In the genomic region with DNA sequence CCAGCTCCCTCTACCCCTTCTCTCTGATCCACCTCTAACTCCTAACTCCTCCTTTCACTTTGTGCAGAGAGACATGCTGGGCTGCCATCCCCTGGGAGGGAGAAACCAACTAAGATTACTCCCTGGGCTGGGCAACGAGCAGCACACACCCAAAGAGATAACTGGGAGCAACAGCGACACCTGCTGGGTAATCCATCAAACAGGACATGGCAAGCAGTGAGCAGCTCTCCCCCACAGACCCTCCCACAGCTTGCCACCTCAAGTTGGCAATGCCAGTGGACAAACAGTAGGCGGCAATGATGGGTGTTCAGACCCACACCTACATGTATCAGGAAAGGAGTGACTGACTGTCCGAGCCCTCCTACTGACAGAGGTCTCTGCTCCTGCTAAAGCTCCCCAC, we compare ENCODE assay signal across 9 mouse cellular contexts. TPM values are rescaled to one million over a fixed set of nuclear protein-coding genes. Genes with fewer than 3 reads are reported as not detected.
DNase-seq lines count a peak whose midpoint lies in the region; ATAC-seq lines count a peak whose summit lies in the region.
"Had no signal": no experiment of that assay in that cellular context is flagged by ENCODE, and none has a peak within 500 bp of the region (broad histone marks: within the 10 kb centered on the region; RNA-seq: fewer than 3 reads in every experiment).

No protein-coding gene starts in this region.

- H3K36me3 ChIP-seq in forebrain, embryonic 10.5 days (replicated peaks), result no peaks in the 10 kb centered on the region
- no peaks in the 10 kb centered on the region for H3K36me3 ChIP-seq in forebrain, embryonic 16.5 days (ENCODE audit: control insufficient read depth, insufficient read depth)
- no peaks in the 10 kb centered on the region for H3K36me3 ChIP-seq in midbrain, embryonic 11.5 days (ENCODE audit: control insufficient read depth, insufficient read depth, low read length)
- no peaks in the 10 kb centered on the region for H3K36me3 ChIP-seq in midbrain, embryonic 15.5 days (replicated peaks)
- H3K36me3 ChIP-seq: stomach, embryonic 15.5 days had no signal

- H3K27me3 ChIP-seq in forebrain, embryonic 10.5 days (ENCODE audit: poor library complexity, severe bottlenecking), result peaks cover 19% of the 10 kb centered on the region
- H3K27me3 ChIP-seq in forebrain, embryonic 16.5 days (replicated peaks; ENCODE audit: control insufficient read depth, insufficient read depth, low read length), result no peaks in the 10 kb centered on the region
- no peaks in the 10 kb centered on the region for H3K27me3 ChIP-seq in midbrain, embryonic 11.5 days (ENCODE audit: control insufficient read depth, insufficient read depth, low read length)
- peaks cover 9% of the 10 kb centered on the region for H3K27me3 ChIP-seq in midbrain, embryonic 15.5 days (replicated peaks)

- no peak overlapping the region for H3K27ac ChIP-seq in forebrain, embryonic 10.5 days
- no peak overlapping the region for H3K27ac ChIP-seq in forebrain, embryonic 16.5 days (ENCODE audit: low read length)
- no peak overlapping the region for H3K27ac ChIP-seq in midbrain, embryonic 11.5 days (ENCODE audit: low read depth, low read length)
- no peak overlapping the region for H3K27ac ChIP-seq in midbrain, embryonic 15.5 days
- H3K27ac ChIP-seq: stomach, embryonic 15.5 days had no signal

- no peak for ATAC-seq in forebrain, embryonic 16.5 days
- peak; percentile 51; the same call in 1 of the 2 replicates for ATAC-seq in midbrain, embryonic 11.5 days (ENCODE audit: low FRiP score)
- ATAC-seq in midbrain, embryonic 15.5 days (replicated peaks), result no peak

- H3K4me2 ChIP-seq in forebrain, embryonic 16.5 days (ENCODE audit: low read length), result no peak overlapping the region
- H3K4me2 ChIP-seq in midbrain, embryonic 11.5 days, result no peak overlapping the region
- H3K4me2 ChIP-seq in midbrain, embryonic 15.5 days, result no peak overlapping the region
- H3K4me2 ChIP-seq: stomach, embryonic 15.5 days had no signal

- peak; percentile 69 for DNase-seq in forebrain, embryonic 10.5 days (ENCODE audit: extremely low spot score, low spot score)
- DNase-seq in midbrain, embryonic 11.5 days (ENCODE audit: low spot score, missing footprints), result peak; percentile 93
- peak; percentile 44 for DNase-seq in c-Kit-positive CD71-negative TER-119-negative erythroid progenitor cells, embryonic 14.5 days (ENCODE audit: low read depth)
- DNase-seq in frontal cortex, postnatal 36 days (ENCODE audit: low spot score in 2 of 2), result peak; percentile 40 to 41
- DNase-seq in lung, postnatal 14 days, result peak; percentile 57
- DNase-seq in thymus, postnatal 25 days, result peak; percentile 39

- 17% methylated on average over 4 of the region's 4 CpGs for WGBS in forebrain, embryonic 10.5 days
- WGBS in forebrain, embryonic 16.5 days, result 21% methylated on average over 4 of the region's 4 CpGs
- 21% methylated on average over 4 of the region's 4 CpGs for WGBS in midbrain, embryonic 11.5 days
- 11% methylated on average over 4 of the region's 4 CpGs for WGBS in midbrain, embryonic 15.5 days

- no peak overlapping the region for H3K9ac ChIP-seq in forebrain, embryonic 16.5 days (replicated peaks; ENCODE audit: low read depth, low read length)
- H3K9ac ChIP-seq in midbrain, embryonic 11.5 days (ENCODE audit: low read length), result no peak overlapping the region
- H3K9ac ChIP-seq in midbrain, embryonic 15.5 days, result no peak overlapping the region
- H3K9ac ChIP-seq: stomach, embryonic 15.5 days had no signal

- peaks cover 30% of the 10 kb centered on the region for H3K4me1 ChIP-seq in forebrain, embryonic 10.5 days
- H3K4me1 ChIP-seq in forebrain, embryonic 16.5 days (replicated peaks; ENCODE audit: control insufficient read depth, insufficient read depth, low read length), result peaks cover under 1% of the 10 kb centered on the region; the same call in 1 of the 2 replicates
- peaks cover 10% of the 10 kb centered on the region; the same call in 1 of the 2 replicates for H3K4me1 ChIP-seq in midbrain, embryonic 11.5 days (ENCODE audit: control insufficient read depth, insufficient read depth, low read length)
- H3K4me1 ChIP-seq in midbrain, embryonic 15.5 days, result peaks cover 9% of the 10 kb centered on the region

- no peak overlapping the region for H3K4me3 ChIP-seq in forebrain, embryonic 10.5 days
- no peak overlapping the region for H3K4me3 ChIP-seq in forebrain, embryonic 16.5 days (replicated peaks; ENCODE audit: low read length)
- no peak overlapping the region for H3K4me3 ChIP-seq in midbrain, embryonic 11.5 days (ENCODE audit: low read depth, low read length)
- H3K4me3 ChIP-seq in midbrain, embryonic 15.5 days, result no peak overlapping the region
- H3K4me3 ChIP-seq: stomach, embryonic 15.5 days had no signal

- no peaks in the 10 kb centered on the region for H3K9me3 ChIP-seq in forebrain, embryonic 10.5 days
- H3K9me3 ChIP-seq in forebrain, embryonic 16.5 days (ENCODE audit: control insufficient read depth, low read length), result no peaks in the 10 kb centered on the region
- H3K9me3 ChIP-seq in midbrain, embryonic 11.5 days (ENCODE audit: control insufficient read depth, low read length), result no peaks in the 10 kb centered on the region
- H3K9me3 ChIP-seq in midbrain, embryonic 15.5 days, result no peaks in the 10 kb centered on the region
- H3K9me3 ChIP-seq: stomach, embryonic 15.5 days had no signal

RNA-seq across cellular contexts. Expression of gene Cpz, which starts 4.9 kb away (rescaled TPM):
- polyA plus RNA-seq in forebrain, embryonic 10.5 days (2016; fragmentation: Nextera tagmentation; extraction: Ambion mirVana), result 4.6 and 5.3 TPM in 2 replicates
- 1.2 and 1.7 TPM in 2 replicates for polyA plus RNA-seq in forebrain, embryonic 16.5 days (2015; fragmentation: Nextera tagmentation; extraction: Ambion mirVana)
- 5.9 and 6.2 TPM in 2 replicates for polyA plus RNA-seq in midbrain, embryonic 11.5 days (2014; fragmentation: Nextera tagmentation; extraction: Ambion mirVana)
- 1.8 and 2.2 TPM in 2 replicates for polyA plus RNA-seq in midbrain, embryonic 15.5 days (2015; fragmentation: Nextera tagmentation; extraction: Ambion mirVana)

RNA-seq across cellular contexts. Expression of gene Trmt44, which starts 44.4 kb away (rescaled TPM):
- polyA plus RNA-seq in forebrain, embryonic 10.5 days (2016; fragmentation: Nextera tagmentation; extraction: Ambion mirVana), result 9.2 and 10.0 TPM in 2 replicates
- 9.1 and 9.3 TPM in 2 replicates for polyA plus RNA-seq in forebrain, embryonic 16.5 days (2015; fragmentation: Nextera tagmentation; extraction: Ambion mirVana)
- polyA plus RNA-seq in midbrain, embryonic 11.5 days (2014; fragmentation: Nextera tagmentation; extraction: Ambion mirVana), result 7.9 and 9.3 TPM in 2 replicates
- 7.3 and 7.6 TPM in 2 replicates for polyA plus RNA-seq in midbrain, embryonic 15.5 days (2015; fragmentation: Nextera tagmentation; extraction: Ambion mirVana)

RNA-seq across cellular contexts. Expression of gene Acox3, which starts 52.4 kb away (rescaled TPM):
- polyA plus RNA-seq in forebrain, embryonic 10.5 days (2016; fragmentation: Nextera tagmentation; extraction: Ambion mirVana), result 10.3 and 10.8 TPM in 2 replicates
- 13.0 and 15.9 TPM in 2 replicates for polyA plus RNA-seq in forebrain, embryonic 16.5 days (2015; fragmentation: Nextera tagmentation; extraction: Ambion mirVana)
- 14.6 and 14.9 TPM in 2 replicates for polyA plus RNA-seq in midbrain, embryonic 11.5 days (2014; fragmentation: Nextera tagmentation; extraction: Ambion mirVana)
- 14.6 and 16.0 TPM in 2 replicates for polyA plus RNA-seq in midbrain, embryonic 15.5 days (2015; fragmentation: Nextera tagmentation; extraction: Ambion mirVana)

Comparison
In these comparisons a context has a peak if more than half of its experiments do, and no peak if none do; other contexts are left out.
1. DNase-seq: peak in every context shown above with its lines; median percentile 93 in midbrain, embryonic 11.5 days; 69 in forebrain, embryonic 10.5 days; 57 in lung, postnatal 14 days; 44 in c-Kit-positive CD71-negative TER-119-negative erythroid progenitor cells, embryonic 14.5 days; 40 in frontal cortex, postnatal 36 days; 39 in thymus, postnatal 25 days.